16 mouse cellular contexts compared by ENCODE assay signal in the genomic region with DNA sequence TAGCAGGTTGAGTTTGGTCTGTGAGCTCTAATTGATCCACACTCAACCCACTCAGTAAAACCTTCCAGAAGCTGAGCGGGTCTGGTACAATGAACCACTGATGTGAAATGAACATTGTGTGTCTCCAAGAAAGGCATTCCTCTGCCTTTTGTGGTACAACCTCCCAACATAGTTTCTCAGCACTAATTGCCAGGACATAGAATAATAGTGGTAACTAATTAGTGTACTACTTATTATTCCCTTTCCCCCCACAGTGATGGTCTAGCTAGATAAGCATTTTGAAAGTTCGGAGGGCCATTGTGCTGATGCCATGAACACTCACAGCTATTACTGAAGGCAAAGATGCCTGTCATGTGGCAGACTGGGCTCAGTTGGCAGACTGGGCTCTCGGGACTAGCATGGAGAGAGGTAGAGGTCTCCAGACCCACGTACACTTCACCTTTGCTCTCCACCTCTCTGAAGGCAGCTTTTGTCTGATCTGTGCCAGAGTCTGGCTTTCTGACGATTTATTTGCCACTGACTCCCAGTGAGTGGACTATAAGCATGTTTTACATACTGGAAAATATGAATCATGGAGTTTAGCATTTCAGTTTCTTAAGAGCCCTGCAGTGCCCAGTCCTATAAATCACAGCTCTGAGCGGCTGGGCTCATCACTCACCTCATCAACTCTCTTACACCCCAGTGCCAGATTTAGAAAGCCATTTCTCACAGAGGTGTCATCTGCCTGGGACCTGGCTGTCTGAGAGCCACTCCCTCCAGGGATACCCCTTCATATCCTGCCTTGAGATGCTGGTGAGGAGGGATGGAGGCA.
DNase-seq lines count a peak whose midpoint lies in the region; ATAC-seq lines count a peak whose summit lies in the region.
"Had no signal": no experiment of that assay in that cellular context is flagged by ENCODE, and none has a peak within 500 bp of the region (broad histone marks: within the 10 kb centered on the region; RNA-seq: fewer than 3 reads in every experiment).

No protein-coding gene starts in this region.

- 30% methylated on average over 6 of the region's 6 CpGs for WGBS in forebrain, embryonic 13.5 days

- H3K27me3 ChIP-seq in forebrain, embryonic 13.5 days = no peaks in the 10 kb centered on the region
- H3K27me3 ChIP-seq: CH12.LX; liver, embryonic 15.5 days; midbrain, embryonic 13.5 days had no signal

- no peak overlapping the region for H3K27ac ChIP-seq in forebrain, embryonic 13.5 days
- H3K27ac ChIP-seq: hindbrain, embryonic 10.5 days; layer of hippocampus, adult 2 months; liver, embryonic 15.5 days; midbrain, embryonic 13.5 days had no signal

- no peak overlapping the region for H3K9ac ChIP-seq in forebrain, embryonic 13.5 days
- H3K9ac ChIP-seq: liver, embryonic 15.5 days; midbrain, embryonic 13.5 days had no signal

- peaks cover 12% of the 10 kb centered on the region for H3K4me1 ChIP-seq in forebrain, embryonic 13.5 days
- H3K4me1 ChIP-seq: hindbrain, embryonic 10.5 days; liver, embryonic 15.5 days; midbrain, embryonic 13.5 days had no signal

- H3K4me3 ChIP-seq in forebrain, embryonic 13.5 days = no peak overlapping the region
- H3K4me3 ChIP-seq: hindbrain, embryonic 10.5 days; layer of hippocampus, adult 2 months; liver, embryonic 15.5 days; midbrain, embryonic 13.5 days had no signal

- peak; percentile 19 for DNase-seq in layer of hippocampus, adult 11-12 months (ENCODE audit: low spot score)
- DNase-seq in layer of hippocampus, adult 8-10 months (ENCODE audit: low spot score in 2 of 2) = no peak
- peak; percentile 99 for DNase-seq in 3T3-L1 (ENCODE audit: low read depth, low spot score)
- DNase-seq in Muller cell, postnatal 12 days (ENCODE audit: inconsistent ontology term) = peak; percentile 93
- no peak for DNase-seq in thymus, postnatal 4 days
- DNase-seq: cerebellum, adult 11 months; cerebellum, postnatal 36 days; right cerebral cortex, postnatal 14 days; thymus, adult 18-20 months had no signal

- ATAC-seq in forebrain, embryonic 13.5 days = peak; percentile 62
- no peak for ATAC-seq in inflammation-experienced regulatory T-cells, adult 6 months

- no peak overlapping the region for H3K4me2 ChIP-seq in forebrain, embryonic 13.5 days
- H3K4me2 ChIP-seq: liver, embryonic 15.5 days; midbrain, embryonic 13.5 days had no signal

- no peaks in the 10 kb centered on the region for H3K36me3 ChIP-seq in forebrain, embryonic 13.5 days (ENCODE audit: poor library complexity, severe bottlenecking)
- H3K36me3 ChIP-seq: hindbrain, embryonic 10.5 days; liver, embryonic 15.5 days; midbrain, embryonic 13.5 days had no signal

- no peaks in the 10 kb centered on the region for H3K9me3 ChIP-seq in forebrain, embryonic 13.5 days (replicated peaks)
- H3K9me3 ChIP-seq: hindbrain, embryonic 10.5 days; liver, embryonic 15.5 days; midbrain, embryonic 13.5 days had no signal

Comparison
In these comparisons a context has a peak if more than half of its experiments do, and no peak if none do; other contexts are left out.
1. DNase-seq: peak in layer of hippocampus, adult 11-12 months (single experiment), 3T3-L1 (single experiment) and Muller cell, postnatal 12 days (single experiment); none in layer of hippocampus, adult 8-10 months (0 of 2) and thymus, postnatal 4 days (single experiment).